Mouse (Mus musculus) midbrain, embryonic 16.5 days (tissue): ENCODE measurements at regions not wholly inside any gene's neighbourhood (a gene's known extent, or its start where the extent isn't known, plus 50 kb on each side); places are given as distances from the start of the nearest gene placed in this dataset.

Source experiments
- ATAC-seq: fragments of 200-750 bp; cut with Nextera tagmentation; 2 replicates; pipeline ENCODE4 v1.8.0; 2017; ENCODE audit warnings: moderate TSS enrichment
- H3K27ac ChIP-seq: fragments of 300-500 bp; sonication (generic); 2 replicates; pipeline ENCODE4 v1.5.1; 2014; ENCODE audit warnings: mild to moderate bottlenecking, low read length, mixed read lengths
- H3K27me3 ChIP-seq: fragments of 300-500 bp; sonication (generic); 2 replicates; pipeline ENCODE4 v1.6.1; 2014; ENCODE audit warnings: low read depth, low read length, mixed read lengths; ENCODE audit not compliant: control insufficient read depth, insufficient read depth
- H3K36me3 ChIP-seq: fragments of 300-500 bp; sonication (generic); 2 replicates; pipeline ENCODE4 v1.6.1; 2014; ENCODE audit warnings: mild to moderate bottlenecking, low read length, moderate library complexity, mixed read lengths; ENCODE audit not compliant: control insufficient read depth, insufficient read depth
- H3K4me1 ChIP-seq: fragments of 300-500 bp; sonication (generic); 2 replicates; pipeline ENCODE4 v1.6.1; 2014; ENCODE audit warnings: mild to moderate bottlenecking, low read length, mixed read lengths; ENCODE audit not compliant: control insufficient read depth, insufficient read depth
- H3K4me2 ChIP-seq: fragments of 300-500 bp; sonication (generic); 2 replicates; pipeline ENCODE4 v1.6.1; 2014; ENCODE audit warnings: mild to moderate bottlenecking, low read length, mixed read lengths
- H3K4me3 ChIP-seq: fragments of 300-500 bp; sonication (generic); 2 replicates; pipeline ENCODE4 v1.5.1; 2014; ENCODE audit warnings: low read depth, mild to moderate bottlenecking, low read length, moderate library complexity, mixed read lengths
- H3K9ac ChIP-seq: fragments of 300-500 bp; sonication (generic); 2 replicates; pipeline ENCODE4 v1.6.1; 2014; ENCODE audit warnings: low read depth, low read length, mixed read lengths
- H3K9me3 ChIP-seq: fragments of 300-500 bp; sonication (generic); replicated peaks from 2 replicates; pipeline ENCODE4 v1.6.1; 2014; ENCODE audit warnings: mild to moderate bottlenecking, low read length, mixed read lengths; ENCODE audit not compliant: control insufficient read depth, poor library complexity, severe bottlenecking
- WGBS: fragments of 180-500 bp; shearing (Covaris S2); extraction: QIAGEN DNeasy Blood & Tissue Kit; methylation state at CpG from one replicate; pipeline ENCODE4 v1.1.7; 2014; 5-methylcytosine and 5-hydroxymethylcytosine counted together

GRCm38 (mm10) chr9:90388401-90388800 lies 117.8 kb upstream of the Tbc1d2b start:
- no peaks in the 10 kb centered on the region for H3K4me1 ChIP-seq
- 75% methylated on average over 2 of the region's 2 CpGs for WGBS

DNA sequence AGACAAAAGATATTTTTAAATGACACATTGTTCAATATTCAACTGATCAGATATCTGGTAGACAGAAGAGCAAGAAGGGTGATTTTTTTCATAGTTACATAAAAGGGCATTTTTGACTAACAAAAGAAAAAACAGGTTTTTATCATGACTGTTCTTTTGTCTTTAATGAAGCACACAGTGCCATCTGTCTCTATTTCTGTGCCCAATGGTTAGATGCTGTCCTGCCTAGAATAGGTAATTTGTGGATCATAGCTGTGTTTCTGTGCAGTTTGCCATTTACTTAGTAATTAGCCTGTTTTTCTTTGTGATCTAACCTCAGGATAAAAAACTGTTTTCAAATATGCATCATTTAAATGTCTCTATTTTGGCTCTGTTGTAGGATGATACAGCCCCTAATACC lies 114.4 kb upstream of the Tbc1d2b start:
- no peaks in the 10 kb centered on the region for H3K9me3 ChIP-seq
- H3K27me3 ChIP-seq, result no peaks in the 10 kb centered on the region
- H3K4me1 ChIP-seq, result no peaks in the 10 kb centered on the region
- no peaks in the 10 kb centered on the region for H3K36me3 ChIP-seq
- no peak overlapping the region for H3K27ac ChIP-seq
- no peak overlapping the region for H3K9ac ChIP-seq
- H3K4me2 ChIP-seq, result no peak overlapping the region
- H3K4me3 ChIP-seq, result no peak overlapping the region
- ATAC-seq, result no peak

More at GRCm38 (mm10) chr9:90388401-90388800, 117.8 kb upstream of the Tbc1d2b start:
- Histone ChIP-seq H3K4me2 (no peak overlapping the region), H3K4me3 (no peak overlapping the region), H3K27ac (no peak overlapping the region), H3K27me3 (no peaks in the 10 kb centered on the region), H3K9ac (no peak overlapping the region), H3K9me3 (no peaks in the 10 kb centered on the region), H3K36me3 (no peaks in the 10 kb centered on the region)
- ATAC-seq, result no peak

- no peak overlapping the region for H3K9ac ChIP-seq
- no peak overlapping the region for H3K27ac ChIP-seq
- ATAC-seq, result no peak
- no peak overlapping the region for H3K4me2 ChIP-seq
- no peaks in the 10 kb centered on the region for H3K36me3 ChIP-seq
- H3K4me1 ChIP-seq, result no peaks in the 10 kb centered on the region
- no peaks in the 10 kb centered on the region for H3K9me3 ChIP-seq
- H3K27me3 ChIP-seq, result no peaks in the 10 kb centered on the region
- H3K4me3 ChIP-seq, result no peak overlapping the region
Observed at GRCm38 (mm10) chr9:90380099-90380498, 109.5 kb upstream of the Tbc1d2b start.

DNA sequence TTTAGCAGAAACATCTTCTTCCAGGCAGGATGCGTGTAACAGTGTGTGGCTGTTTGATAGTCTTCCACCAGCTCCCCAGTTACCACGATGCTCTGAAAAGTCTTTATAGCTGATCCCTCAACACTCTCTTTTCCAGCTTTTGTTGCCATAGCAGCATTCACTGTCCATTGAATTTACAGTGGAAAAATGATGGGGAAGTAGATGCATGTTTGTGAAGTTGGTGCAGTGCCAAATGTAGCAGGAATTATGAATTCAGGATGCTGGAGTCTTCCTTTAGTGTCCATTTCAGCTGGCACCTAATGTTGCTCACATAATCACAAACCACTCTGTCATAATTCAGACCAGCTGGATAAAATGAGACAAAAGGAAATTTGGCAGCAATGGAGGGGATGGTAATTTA lies 99.0 kb upstream of the Tbc1d2b start:
- H3K4me1 ChIP-seq, result no peaks in the 10 kb centered on the region
- H3K9me3 ChIP-seq, result no peaks in the 10 kb centered on the region
- no peak overlapping the region for H3K27ac ChIP-seq
- no peaks in the 10 kb centered on the region for H3K36me3 ChIP-seq
- H3K4me2 ChIP-seq, result no peak overlapping the region
- WGBS, result 47% methylated on average over 2 of the region's 2 CpGs
- H3K9ac ChIP-seq, result no peak overlapping the region
- no peak overlapping the region for H3K4me3 ChIP-seq
- H3K27me3 ChIP-seq, result no peaks in the 10 kb centered on the region
- peak; percentile 75; the same call in 1 of the 2 replicates for ATAC-seq

- Histone ChIP-seq H3K36me3 (no peaks in the 10 kb centered on the region), H3K9ac (no peak overlapping the region), H3K27me3 (no peaks in the 10 kb centered on the region), H3K4me2 (no peak overlapping the region), H3K4me3 (no peak overlapping the region), H3K9me3 (no peaks in the 10 kb centered on the region), H3K4me1 (no peaks in the 10 kb centered on the region), H3K27ac (no peak overlapping the region)
- peak; percentile 54; the same call in 1 of the 2 replicates for ATAC-seq
- WGBS, result 78% methylated on average over 3 of the region's 3 CpGs
Observed at GRCm38 (mm10) chr9:90367745-90368144, 97.1 kb upstream of the Tbc1d2b start.

- Histone ChIP-seq H3K27me3 (no peaks in the 10 kb centered on the region), H3K36me3 (no peaks in the 10 kb centered on the region), H3K4me1 (no peaks in the 10 kb centered on the region), H3K27ac (no peak overlapping the region), H3K4me3 (no peak overlapping the region), H3K4me2 (no peak overlapping the region), H3K9ac (no peak overlapping the region), H3K9me3 (no peaks in the 10 kb centered on the region)
- ATAC-seq, result no peak
- 94% methylated on average over 4 of the region's 4 CpGs for WGBS
Observed at GRCm38 (mm10) chr9:90326531-90326930, 55.9 kb upstream of the Tbc1d2b start.
